Mouse (Mus musculus): ENCODE measurements around the gene Smyd1. TPM values are rescaled to one million over a fixed set of nuclear protein-coding genes. Genes with fewer than 3 reads are reported as not detected.

The Smyd1 gene
- polyA plus RNA-seq, 1 experiment, result not detected

GRCm38 (mm10) chr6:71190501-71190900, 131.5 kb downstream of the Smyd1 start:
- no peaks in the 10 kb centered on the region for H3K36me3 ChIP-seq (ENCODE audit: control insufficient read depth)
- TF ChIP-seq GATA1 (IDR thresholded peaks at IDR 0.05; ENCODE audit: low read length), result no peak
- TF ChIP-seq TAL1 (IDR thresholded peaks at IDR 0.05; ENCODE audit: low read length), result no peak
- H3K4me1 ChIP-seq (ENCODE audit: control insufficient read depth), result no peaks in the 10 kb centered on the region
- no peak overlapping the region for H3K4me3 ChIP-seq (replicated peaks)
- H3K9me3 ChIP-seq (ENCODE audit: control insufficient read depth, low read length), result no peaks in the 10 kb centered on the region
- H3K27me3 ChIP-seq (ENCODE audit: control insufficient read depth), result no peaks in the 10 kb centered on the region

GRCm38 (mm10) chr6:71189578-71189977, 132.5 kb downstream of the Smyd1 start:
- H3K4me3 ChIP-seq (replicated peaks), result no peak overlapping the region
- no peaks in the 10 kb centered on the region for H3K4me1 ChIP-seq (ENCODE audit: control insufficient read depth)
- TF ChIP-seq TAL1 (IDR thresholded peaks at IDR 0.05; ENCODE audit: low read length) (no peak), GATA1 (IDR thresholded peaks at IDR 0.05; ENCODE audit: low read length) (no peak)
- H3K36me3 ChIP-seq (ENCODE audit: control insufficient read depth), result no peaks in the 10 kb centered on the region
- H3K9me3 ChIP-seq (ENCODE audit: control insufficient read depth, low read length), result no peaks in the 10 kb centered on the region
- no peaks in the 10 kb centered on the region for H3K27me3 ChIP-seq (ENCODE audit: control insufficient read depth)

GRCm38 (mm10) chr6:71184941-71185604, 137.0 kb downstream of the Smyd1 start:
- Histone ChIP-seq H3K4me1 (ENCODE audit: control insufficient read depth) (no peaks in the 10 kb centered on the region), H3K4me3 (replicated peaks) (no peak overlapping the region), H3K36me3 (ENCODE audit: control insufficient read depth) (no peaks in the 10 kb centered on the region), H3K9me3 (ENCODE audit: control insufficient read depth, low read length) (no peaks in the 10 kb centered on the region), H3K27me3 (ENCODE audit: control insufficient read depth) (no peaks in the 10 kb centered on the region)
- TF ChIP-seq TAL1 (IDR thresholded peaks at IDR 0.05; ENCODE audit: low read length) (no peak), GATA1 (IDR thresholded peaks at IDR 0.05; ENCODE audit: low read length) (no peak)

- H3K4me3 ChIP-seq (replicated peaks), result no peak overlapping the region
- H3K36me3 ChIP-seq (ENCODE audit: control insufficient read depth), result no peaks in the 10 kb centered on the region
- no peaks in the 10 kb centered on the region for H3K9me3 ChIP-seq (ENCODE audit: control insufficient read depth, low read length)
- H3K27me3 ChIP-seq (ENCODE audit: control insufficient read depth), result no peaks in the 10 kb centered on the region
- no peaks in the 10 kb centered on the region for H3K4me1 ChIP-seq (ENCODE audit: control insufficient read depth)
- TF ChIP-seq GATA1 (IDR thresholded peaks at IDR 0.05; ENCODE audit: low read length), result no peak
Measured at GRCm38 (mm10) chr6:71180596-71180995, 141.4 kb downstream of the Smyd1 start.

GRCm38 (mm10) chr6:71172812-71173580, 149.0 kb downstream of the Smyd1 start:
- H3K27me3 ChIP-seq (ENCODE audit: control insufficient read depth), result no peaks in the 10 kb centered on the region
- H3K4me3 ChIP-seq (replicated peaks), result no peak overlapping the region
- H3K36me3 ChIP-seq (ENCODE audit: control insufficient read depth), result no peaks in the 10 kb centered on the region
- H3K4me1 ChIP-seq (ENCODE audit: control insufficient read depth), result no peaks in the 10 kb centered on the region
- TF ChIP-seq GATA1 (IDR thresholded peaks at IDR 0.05; ENCODE audit: low read length), result no peak
- no peak for TF ChIP-seq TAL1 (IDR thresholded peaks at IDR 0.05; ENCODE audit: low read length)
- no peaks in the 10 kb centered on the region for H3K9me3 ChIP-seq (ENCODE audit: control insufficient read depth, low read length)

- H3K36me3 ChIP-seq (ENCODE audit: control insufficient read depth), result no peaks in the 10 kb centered on the region
- no peaks in the 10 kb centered on the region for H3K9me3 ChIP-seq (ENCODE audit: control insufficient read depth, low read length)
- H3K4me3 ChIP-seq (replicated peaks), result no peak overlapping the region
- TF ChIP-seq TAL1 (IDR thresholded peaks at IDR 0.05; ENCODE audit: low read length) (no peak), GATA1 (IDR thresholded peaks at IDR 0.05; ENCODE audit: low read length) (no peak)
- no peaks in the 10 kb centered on the region for H3K27me3 ChIP-seq (ENCODE audit: control insufficient read depth)
- H3K4me1 ChIP-seq (ENCODE audit: control insufficient read depth), result no peaks in the 10 kb centered on the region; the same call in 1 of the 2 replicates
Measured at GRCm38 (mm10) chr6:71166551-71167169, 155.4 kb downstream of the Smyd1 start.

- H3K4me3 ChIP-seq (replicated peaks), result no peak overlapping the region
- no peak for TF ChIP-seq GATA1 (IDR thresholded peaks at IDR 0.05; ENCODE audit: low read length)
- no peak for TF ChIP-seq TAL1 (IDR thresholded peaks at IDR 0.05; ENCODE audit: low read length)
- H3K36me3 ChIP-seq (ENCODE audit: control insufficient read depth), result no peaks in the 10 kb centered on the region
- H3K9me3 ChIP-seq (ENCODE audit: control insufficient read depth, low read length), result no peaks in the 10 kb centered on the region
- no peaks in the 10 kb centered on the region; the same call in 1 of the 2 replicates for H3K4me1 ChIP-seq (ENCODE audit: control insufficient read depth)
- no peaks in the 10 kb centered on the region for H3K27me3 ChIP-seq (ENCODE audit: control insufficient read depth)
Measured at GRCm38 (mm10) chr6:71164394-71164793, 157.6 kb downstream of the Smyd1 start.

Other genes with a start within 250 kb of the Smyd1 start
- not detected in 2 replicates for gene Thnsl2, start 177.8 kb downstream of the Smyd1 start, polyA plus RNA-seq (2012)
- gene Fabp1, start 122.4 kb downstream of the Smyd1 start, polyA plus RNA-seq (2012), result 0.07 and 0.08 TPM in 2 replicates
- 2.8 and 3.3 TPM in 2 replicates for gene Krcc1, start 50.6 kb downstream of the Smyd1 start, polyA plus RNA-seq (2012)
- gene Cd8b1, start 555 bp upstream of the Smyd1 start, polyA plus RNA-seq (2012), result not detected in 2 replicates
- gene Cd8a, start 51.2 kb upstream of the Smyd1 start, polyA plus RNA-seq (2012), result not detected in 2 replicates
- 1.1 TPM in 2 replicates for gene Rmnd5a, start 118.4 kb upstream of the Smyd1 start, polyA plus RNA-seq (2012)
- gene Rnf103, start 171.7 kb upstream of the Smyd1 start, polyA plus RNA-seq (2012), result 0.36 and 0.44 TPM in 2 replicates
- gene Chmp3, start 221.6 kb upstream of the Smyd1 start, polyA plus RNA-seq (2012), result 2.8 and 4.9 TPM in 2 replicates